Mouse (Mus musculus) layer of hippocampus, postnatal 10 days (tissue): ENCODE data around the gene Triobp. TPM values are rescaled to one million over a fixed set of nuclear protein-coding genes. Genes with fewer than 3 reads are reported as not detected.
"Not testable (repeated sequence)": the region's sequence is repeated elsewhere in the genome, so short reads cannot be mapped to it uniquely, and the experiment has no call there.

ENCODE experiments used
- DNase-seq, 2 experiments: peaks; one replicate each; pipeline ENCODE4 v3.0.0; 2021; ENCODE audit warnings: low spot score in 2 of 2
- total RNA-seq, 2 experiments: library from RNA; stranded (reverse); gene quantifications; 2 replicates each; pipeline ENCODE4 v1.2.3; 2021

The Triobp gene
- total RNA-seq, 2 experiments from 2014 or later, result 26.4 to 28.9 TPM

DNA sequence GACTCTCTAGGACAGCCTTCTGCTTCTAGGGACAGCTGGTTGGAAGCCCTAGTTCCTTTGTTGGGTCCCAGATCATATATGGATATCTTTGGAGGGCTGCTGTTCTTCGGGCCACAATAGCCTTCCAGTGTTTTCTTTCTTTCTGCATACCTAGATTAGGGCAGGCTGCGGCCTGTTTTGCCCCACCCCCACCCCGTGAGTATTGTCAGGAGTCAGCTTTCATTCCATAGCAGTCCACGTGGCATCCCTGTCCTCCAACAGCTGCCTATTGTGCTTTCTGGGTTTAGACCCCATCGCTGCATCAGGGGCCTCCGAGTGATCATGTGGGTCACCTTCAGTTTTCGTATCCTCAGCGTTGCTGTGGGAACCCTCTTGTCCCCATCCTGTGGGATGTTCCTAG lies 50.8 kb downstream of the Triobp start:
- no peak for DNase-seq

DNA sequence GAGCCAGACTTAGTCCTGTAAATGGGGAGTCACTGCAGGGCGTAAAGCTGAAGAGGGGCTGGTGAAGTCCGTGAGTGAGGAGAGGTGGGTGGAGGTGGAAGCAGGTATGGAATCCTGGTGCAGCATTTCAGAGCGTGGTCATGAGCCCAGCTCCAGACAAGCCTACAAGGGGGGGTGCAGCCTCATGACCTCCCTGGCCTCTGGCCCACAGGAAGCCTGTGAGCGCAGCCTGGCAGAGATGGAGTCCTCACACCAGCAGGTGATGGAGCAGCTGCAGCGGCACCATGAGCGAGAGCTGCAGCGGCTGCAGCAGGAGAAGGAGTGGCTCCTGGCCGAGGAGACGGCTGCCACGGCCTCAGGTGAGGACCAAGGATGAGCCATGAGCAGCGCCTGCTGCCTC lies 52.1 kb downstream of the Triobp start:
- DNase-seq, result no peak

DNA sequence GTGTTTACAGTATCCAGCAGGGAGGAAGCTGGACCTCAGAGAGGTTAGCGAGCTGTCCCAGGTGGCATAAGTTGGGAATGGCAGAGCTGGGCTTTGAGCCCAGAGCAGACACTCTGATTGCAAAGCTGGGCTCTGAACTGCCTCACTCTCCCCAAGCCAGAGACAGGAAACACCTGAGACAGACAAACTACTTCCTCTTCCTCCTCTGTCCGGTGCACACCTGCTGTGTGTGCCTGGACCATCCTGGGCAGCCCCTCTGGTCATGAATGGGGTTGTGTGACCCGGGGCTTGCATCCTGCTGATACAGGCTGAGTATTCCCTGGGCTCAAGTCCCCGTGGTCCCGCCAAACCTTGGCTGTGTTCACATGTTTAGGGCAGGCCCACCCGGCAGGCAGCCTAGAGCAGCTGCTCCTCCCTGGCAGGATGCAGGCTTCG lies 52.9 kb downstream of the Triobp start:
- DNase-seq, result no peak

DNA sequence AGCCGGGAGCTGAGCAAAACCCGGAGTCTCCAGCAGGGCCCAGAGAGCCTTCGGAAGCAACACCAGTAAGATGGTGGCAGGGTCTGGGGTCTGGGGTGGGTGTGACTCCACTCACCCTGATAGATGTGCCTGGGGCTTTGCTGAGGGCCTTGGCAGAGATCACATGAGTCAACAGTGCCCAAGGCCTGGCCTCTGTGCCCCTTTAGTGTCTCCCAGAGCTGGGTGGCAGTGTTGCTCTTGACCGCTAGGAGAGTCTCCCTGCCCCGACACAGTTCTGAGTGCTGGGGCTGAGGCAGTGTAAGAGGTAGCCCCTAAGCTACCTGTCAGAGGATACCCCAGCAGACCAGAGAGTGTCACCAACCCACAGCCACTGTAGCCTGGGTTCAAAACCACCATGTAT lies 54.0 kb downstream of the Triobp start:
- DNase-seq, result no peak

DNA sequence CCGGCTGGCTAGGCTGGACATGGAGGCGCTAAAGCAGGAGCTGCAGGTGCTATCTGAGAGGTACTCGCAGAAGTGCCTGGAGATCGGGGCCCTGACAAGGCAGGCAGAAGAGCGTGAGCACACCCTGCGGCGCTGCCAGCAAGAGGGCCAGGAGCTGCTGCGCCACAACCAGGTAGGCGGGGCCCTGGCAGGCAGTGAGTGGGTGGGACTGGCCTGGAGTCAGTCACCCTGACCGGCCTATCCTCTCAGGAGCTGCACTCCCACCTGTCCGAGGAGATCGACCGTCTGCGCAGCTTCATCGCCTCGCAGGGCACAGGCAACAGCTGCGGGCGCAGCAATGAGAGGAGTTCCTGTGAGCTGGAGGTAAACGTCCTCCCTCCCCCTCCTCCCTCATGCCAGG lies 54.5 kb downstream of the Triobp start:
- no peak for DNase-seq

DNA sequence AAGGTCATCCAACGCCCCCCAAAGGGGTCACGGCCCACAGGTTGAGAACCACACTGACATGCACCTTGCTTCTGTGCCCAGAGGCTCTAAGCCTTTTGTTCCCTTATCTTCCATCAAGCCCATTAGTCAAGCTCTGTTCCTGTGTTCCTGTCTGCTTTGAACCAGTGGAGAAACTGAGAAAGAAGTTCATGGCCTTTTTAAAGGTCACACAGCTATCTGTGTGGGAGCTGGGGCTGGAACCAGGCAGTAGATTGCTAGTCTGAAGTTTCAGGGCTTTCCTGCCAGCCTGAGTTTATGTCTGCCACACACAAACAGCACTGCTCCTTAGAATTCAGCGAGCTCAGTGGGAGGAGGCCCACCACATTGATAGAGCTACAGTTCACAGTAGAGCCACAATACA lies 55.6 kb downstream of the Triobp start:
- no peak for DNase-seq

DNA sequence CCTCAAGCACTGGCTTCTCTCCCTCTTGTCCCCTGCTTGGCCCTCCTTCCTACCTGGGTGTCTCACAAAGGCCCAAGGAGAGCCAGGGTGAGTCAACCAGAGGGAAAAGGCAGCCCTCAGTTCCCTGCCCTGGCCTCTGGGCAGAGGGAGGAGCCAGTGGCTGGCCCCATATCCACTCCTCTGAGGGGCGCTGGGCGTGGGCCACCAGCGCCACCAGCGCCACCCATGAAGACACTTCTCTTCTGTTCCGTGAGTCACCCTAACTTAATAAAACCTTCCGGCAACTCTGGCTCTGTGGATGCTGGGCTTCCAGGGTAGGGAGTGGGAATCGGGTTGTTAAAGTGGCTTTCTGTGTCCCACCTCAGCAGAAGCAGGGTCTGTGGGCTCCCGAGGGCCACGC lies 58.1 kb downstream of the Triobp start:
- no peak for DNase-seq

DNA sequence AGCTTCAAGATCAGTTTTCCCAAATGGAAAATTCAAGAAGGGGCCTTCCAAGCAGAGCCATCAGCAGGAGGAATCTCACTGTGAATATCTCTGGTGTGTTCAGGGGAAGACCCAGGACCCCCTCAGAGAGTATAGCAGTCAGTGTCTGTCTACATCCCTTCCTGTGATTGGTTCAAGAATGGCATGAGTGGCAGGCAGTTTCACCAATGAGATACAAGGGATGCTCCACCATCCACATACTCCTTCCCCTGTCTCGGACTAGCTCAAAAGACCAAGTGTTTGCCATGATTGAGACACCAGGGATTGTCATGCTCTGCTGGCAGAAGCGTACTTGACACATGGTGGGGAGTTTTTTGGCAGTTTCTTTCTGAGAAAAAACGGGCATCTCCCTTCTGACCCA lies 59.1 kb downstream of the Triobp start:
- DNase-seq, result peak; percentile 54 to 66

DNA sequence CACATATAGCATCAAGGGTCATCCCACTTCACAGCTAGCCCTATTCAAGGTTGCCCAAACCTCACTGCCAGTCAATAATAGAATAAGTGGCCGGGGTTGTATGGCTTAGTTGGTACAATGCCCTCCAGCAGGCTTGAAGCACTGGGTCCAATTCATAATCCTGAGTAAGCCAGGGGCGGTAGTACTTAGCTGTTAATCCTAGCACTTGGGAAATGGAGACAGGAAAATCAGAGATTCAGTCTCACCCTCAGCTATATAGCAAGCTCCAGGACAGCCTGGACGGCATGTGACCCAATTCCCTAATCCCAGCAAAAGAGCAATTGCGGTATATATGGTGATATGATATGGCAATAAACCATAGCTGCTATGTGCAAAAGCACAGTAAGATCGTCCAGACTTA lies 59.5 kb downstream of the Triobp start:
- DNase-seq, result no peak

DNA sequence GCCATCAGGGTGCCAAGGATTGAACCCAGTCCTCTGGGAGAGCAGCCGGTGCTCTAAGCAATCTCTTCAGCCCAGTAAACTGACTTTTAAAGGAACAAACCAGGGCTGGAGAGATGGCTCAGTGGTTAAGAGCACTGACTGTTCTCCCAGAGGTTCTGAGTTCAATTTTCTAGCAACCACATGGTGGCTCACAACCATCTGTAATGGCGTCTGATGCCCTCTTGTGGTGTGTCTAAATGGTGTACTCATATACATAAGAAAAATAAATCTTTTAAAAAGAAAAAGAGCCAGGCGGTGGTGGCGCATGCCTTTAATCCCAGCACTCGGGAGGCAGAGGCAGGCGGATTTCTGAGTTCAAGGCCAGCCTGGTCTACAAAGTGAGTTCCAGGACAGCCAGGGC lies 60.3 kb downstream of the Triobp start:
- DNase-seq, result not testable (repeated sequence)

DNA sequence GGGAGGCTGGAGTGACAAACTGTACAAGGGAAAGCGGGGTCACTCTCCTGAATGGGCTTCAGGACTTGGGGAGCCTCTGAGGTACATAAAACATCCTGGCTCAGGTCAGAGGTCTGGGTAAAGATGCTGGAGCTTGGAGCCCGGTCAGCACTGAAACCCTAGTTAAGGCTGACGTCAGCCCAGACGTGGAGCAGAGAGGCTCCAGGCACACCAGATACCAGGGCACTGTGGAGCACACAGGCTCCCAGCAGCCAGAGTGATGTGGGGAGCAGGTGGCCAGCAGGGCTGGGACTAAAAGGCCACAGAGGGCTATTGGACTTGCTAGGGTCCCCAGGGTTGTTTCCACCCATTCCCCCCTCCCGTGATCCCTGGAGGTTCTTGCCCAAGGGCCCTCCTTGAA lies 62.2 kb downstream of the Triobp start:
- DNase-seq, result no peak

DNA sequence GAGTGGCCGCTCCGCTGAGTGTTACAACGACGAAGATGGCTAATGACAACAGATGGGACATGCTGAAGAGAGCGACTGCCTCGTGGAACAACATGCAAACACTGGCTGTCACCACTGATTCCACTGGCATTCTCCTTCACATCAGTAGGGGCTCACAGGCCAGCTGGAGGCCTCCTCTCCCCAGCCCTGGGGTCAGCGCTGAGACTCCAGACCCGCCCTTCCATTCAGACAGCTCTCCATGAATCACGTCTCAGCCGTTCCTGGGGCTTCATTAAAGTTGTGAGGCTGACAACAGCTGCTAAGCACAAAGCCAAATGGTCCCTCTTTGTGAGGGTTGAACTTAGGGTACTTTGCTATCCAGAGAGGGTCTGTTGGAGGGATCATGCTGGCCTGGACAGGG lies 64.0 kb downstream of the Triobp start:
- no peak for DNase-seq

DNA sequence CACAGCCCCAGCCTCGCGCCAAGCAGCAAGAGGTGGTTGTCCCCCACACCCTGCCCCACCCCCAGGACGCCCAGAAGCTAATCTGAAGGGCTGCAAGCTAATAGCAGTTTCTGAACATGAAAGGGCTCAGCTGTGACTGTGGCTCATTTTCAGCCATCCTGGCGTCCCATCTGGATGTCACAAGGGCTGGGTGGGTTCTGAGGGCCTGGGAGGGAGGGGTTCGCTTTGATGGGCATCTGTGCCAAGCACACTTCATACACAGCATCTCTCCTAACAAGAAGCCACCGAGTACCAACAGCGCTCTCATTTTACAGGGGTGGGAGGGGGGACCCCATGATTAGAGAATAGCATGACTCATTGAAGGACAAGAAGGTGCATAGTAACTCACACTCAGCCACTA lies 65.9 kb downstream of the Triobp start:
- DNase-seq, result peak; percentile 33 to 38

DNA sequence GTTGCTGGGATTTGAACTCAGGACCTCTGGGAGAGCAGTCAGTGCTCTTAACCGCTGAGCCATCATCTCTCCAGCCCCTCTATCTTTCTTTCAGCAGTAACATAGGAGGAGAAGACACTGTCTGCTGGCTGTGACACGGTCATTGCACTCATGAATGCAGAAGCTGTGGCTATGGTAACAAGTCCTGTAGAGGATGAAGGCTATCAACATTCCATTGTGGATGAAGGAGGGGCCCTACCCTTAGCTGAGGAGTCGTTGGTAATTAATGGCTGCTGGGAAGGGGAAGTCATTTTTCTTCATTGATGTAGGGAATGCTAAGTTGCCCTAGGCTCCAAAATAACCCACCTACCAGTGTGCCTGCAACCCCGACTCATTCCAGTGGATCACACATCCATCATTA lies 70.7 kb downstream of the Triobp start:
- DNase-seq, result no peak

DNA sequence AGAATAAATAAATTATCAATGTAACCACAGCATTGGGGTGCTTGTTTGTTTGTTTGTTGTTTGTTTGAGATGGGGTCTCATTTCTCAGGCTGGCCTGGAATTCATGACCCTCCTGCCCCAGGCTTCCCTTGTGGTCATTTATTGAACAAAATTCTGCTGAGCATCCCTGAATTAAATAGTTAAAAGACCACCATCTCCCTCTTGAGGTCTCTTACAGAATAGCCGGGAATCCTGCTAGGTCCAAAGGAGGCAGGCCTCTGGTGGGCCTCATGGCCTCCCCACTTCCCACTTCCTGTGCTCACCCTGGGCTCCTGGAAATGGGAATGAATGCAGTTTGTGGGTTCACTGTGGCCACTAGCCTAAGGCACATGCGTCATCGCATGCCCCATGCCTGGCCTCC lies 71.4 kb downstream of the Triobp start:
- no peak for DNase-seq

DNA sequence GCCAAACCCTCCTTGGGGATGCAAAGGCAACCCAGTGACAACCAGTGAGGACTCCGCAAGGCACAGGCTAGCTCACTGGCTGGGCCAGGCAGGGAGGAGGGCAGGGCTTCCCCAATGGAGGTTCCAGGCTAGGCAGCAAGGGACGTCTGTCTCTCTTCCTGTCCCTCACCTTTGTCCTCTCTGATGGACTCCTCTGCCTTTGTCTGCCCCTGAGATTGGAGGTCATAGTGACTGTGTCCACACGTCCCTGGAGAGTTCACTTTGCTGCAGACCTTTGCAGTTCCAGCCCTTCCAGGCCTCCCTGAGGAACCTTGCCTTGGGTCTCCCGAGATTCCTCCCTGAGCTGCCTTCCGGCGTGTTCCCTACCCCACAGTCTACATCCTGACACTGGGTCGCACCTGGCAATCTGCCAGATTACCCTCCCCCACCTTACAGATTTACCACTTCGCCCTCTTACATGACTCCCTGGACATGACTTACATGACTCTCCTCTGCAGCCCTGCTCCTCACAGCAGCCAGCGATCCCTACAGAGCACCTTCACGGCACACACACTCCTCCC lies 75.2 kb downstream of the Triobp start:
- DNase-seq, result no peak

DNA sequence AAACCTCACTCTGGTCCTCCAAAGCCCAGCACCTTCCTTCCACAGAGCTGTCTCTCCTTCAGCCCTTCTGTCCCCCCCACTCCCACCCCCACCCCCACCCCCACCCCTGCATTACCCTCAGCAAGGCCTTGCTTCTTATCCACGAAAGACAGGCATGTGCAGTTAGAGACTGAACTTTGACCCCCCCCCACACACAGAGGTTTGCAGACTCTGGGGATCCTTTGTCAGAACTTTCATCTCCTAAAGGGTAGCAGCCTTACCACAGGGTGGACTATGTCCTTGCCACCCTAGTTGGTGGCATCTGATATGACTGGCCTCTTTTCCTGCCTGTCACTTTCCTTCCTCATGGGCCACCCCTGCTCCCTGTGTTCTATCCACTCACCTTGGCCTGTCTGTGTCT lies 75.8 kb downstream of the Triobp start:
- DNase-seq, result no peak

DNA sequence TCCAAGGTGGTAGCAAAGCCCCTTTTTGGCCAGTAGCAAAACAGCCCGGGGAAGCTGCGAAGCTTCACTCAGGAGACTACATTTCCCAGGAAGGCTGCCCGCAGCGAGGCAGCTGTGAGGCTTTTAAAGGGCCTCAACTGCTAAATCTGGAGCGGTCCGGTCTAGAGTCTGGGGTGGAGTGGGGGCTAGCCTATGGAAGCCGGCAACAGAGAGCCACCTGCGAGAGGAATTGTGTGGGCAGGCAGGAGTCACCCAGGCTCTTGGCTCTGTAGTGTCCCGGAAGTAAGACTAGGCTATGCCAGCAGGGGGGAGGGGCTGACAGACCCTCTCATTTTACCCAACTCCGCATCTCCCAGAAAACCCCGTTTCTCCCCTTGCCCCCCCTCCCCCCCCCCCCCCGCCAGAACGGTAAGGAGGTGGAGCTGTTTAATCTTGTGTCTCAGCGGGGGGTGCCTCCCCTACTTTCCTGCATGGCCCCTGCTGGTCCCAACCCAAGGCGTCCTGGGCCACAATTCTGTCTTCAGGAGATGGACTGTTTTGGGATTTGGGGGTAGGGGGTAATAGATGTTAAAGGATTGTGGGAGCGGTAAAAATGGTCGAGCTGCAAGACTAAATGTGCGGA lies 78.3 kb downstream of the Triobp start:
- peak in 1 of 2 experiments; percentile 40 for DNase-seq

DNA sequence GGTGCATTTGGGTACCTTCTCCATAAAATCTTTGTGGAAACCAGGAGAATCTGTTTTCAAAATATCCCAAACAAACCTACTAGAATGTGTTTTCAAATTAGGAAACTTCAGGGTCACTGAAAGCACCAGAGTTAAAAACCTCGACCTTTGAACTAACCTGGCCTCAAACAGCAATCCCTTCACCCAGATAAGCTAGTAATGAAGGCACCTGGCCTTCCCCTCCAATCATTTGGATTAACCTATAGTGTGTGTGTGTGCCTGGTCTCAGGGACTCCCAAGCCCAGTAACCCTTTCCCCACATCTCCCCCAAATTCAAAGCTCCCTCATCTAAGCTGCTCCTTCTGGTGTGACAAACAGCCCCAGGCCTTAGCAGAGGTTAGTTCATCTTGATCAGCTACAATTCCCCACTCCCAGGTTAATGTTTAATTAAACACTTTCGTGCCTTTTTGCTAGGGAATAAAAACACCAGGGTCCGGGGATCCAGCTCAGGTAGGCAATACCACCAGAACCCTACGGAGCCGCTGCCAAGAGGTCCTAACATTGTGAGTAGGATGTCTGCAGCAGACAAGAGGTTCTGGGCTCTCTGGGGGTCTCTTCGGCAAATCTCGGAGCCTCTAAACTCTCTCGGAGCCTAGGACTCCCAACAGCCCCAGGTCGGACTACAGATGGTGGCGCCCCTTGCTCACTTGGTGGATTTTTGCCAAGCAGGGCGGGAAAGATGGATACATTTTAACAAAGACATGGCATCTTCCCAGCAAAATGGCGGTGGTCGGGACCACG lies 79.2 kb downstream of the Triobp start:
- no peak for DNase-seq

DNA sequence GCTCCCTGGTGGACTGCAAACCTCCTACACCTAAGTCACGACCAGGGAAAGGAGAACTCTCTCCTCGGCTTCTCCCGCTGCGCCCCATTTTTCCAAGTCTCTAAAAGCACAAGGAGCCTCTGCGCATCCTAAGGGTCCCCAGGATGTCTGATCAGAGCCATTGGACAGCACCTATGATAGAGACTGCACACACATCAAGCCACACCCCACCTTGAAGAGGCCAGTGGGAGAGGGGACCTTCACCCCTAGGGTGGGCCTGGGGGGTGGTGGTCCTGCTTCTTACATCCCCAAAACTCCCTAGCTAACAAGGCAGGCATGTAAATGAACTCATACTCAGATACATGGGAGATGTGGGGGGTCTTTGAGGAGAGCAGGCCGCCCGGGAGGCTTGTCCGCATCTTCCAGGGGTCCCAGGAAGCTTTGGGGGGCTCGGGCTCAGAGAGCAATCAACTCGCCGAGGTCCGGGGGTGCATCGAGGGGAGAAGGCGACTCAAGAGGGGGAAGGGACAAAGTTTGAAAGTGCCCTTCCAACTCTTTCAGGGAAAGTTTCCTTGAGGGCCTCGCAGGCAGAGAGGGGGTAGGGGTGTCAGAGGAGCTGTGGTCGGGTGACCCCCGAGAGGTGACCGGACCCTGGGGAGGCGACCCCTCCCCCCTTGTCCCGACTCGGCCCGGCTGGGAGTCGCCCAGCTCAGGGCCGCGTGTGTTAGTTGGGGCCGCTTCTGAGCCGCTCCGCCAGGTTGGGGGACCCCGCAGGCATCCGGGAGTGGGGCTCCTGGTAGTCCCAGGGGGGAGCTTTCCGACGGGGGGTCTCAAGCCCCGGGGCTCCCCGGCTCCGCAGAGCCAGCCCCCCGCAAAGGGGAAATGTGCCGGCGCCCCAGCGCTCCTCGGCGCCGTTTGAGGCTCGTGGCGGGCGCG lies 80.0 kb downstream of the Triobp start:
- DNase-seq, result peak; percentile 30 to 50

DNA sequence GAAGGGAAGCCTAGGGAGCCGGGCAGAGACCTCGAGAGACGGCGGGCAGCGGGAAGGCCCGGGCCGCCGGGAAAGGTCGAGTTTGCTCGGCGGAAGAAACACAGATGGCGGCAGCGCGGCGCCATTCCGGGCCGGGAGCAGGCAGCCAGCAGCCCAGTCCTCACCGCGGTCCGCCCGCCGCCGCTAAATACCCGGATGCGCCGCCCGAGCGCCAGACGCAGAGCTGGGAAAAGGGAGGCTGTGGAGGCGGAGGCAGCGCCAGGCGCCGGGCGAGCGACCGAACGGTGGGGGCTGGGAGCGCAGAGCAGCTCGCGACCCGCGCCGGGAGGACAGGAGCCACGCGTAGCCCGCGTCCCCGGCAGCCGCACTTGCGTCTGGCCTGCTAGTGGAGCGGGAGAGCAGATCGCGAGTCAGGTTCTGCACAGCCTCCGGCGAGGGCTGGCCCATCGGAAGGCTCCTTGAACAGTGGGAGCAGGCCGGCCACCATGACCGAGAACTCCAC lies 80.8 kb downstream of the Triobp start, which contains the start of gene H1f0:
H1f0 (plus strand) TSS at position 214 of the 502 bp plus-strand sequence.
- DNase-seq, result peak; percentile 98
